Mouse (Mus musculus) heart, embryonic 15.5 days (tissue): ENCODE results near the gene Tmem150c. TPM values are rescaled to one million over a fixed set of nuclear protein-coding genes. Genes with fewer than 3 reads are reported as not detected.

Experiments used
- ATAC-seq: fragments of 200-750 bp; cut with Nextera tagmentation; replicated peaks from 2 replicates; pipeline ENCODE4 v1.8.0; 2017; ENCODE audit warnings: low read depth, moderate TSS enrichment; ENCODE audit not compliant: insufficient number of reproducible peaks, insufficient read depth, low FRiP score
- H3K27ac ChIP-seq: fragments of 300-500 bp; sonication (generic); 2 replicates; pipeline ENCODE4 v1.5.1; 2015; ENCODE audit warnings: mild to moderate bottlenecking, inconsistent platforms
- H3K27me3 ChIP-seq: fragments of 300-500 bp; sonication (generic); 2 replicates; pipeline ENCODE4 v1.6.1; 2015; ENCODE audit warnings: inconsistent platforms
- H3K36me3 ChIP-seq: fragments of 300-500 bp; sonication (generic); 2 replicates; pipeline ENCODE4 v1.6.1; 2015; ENCODE audit warnings: mild to moderate bottlenecking, inconsistent platforms
- H3K4me1 ChIP-seq: fragments of 300-500 bp; sonication (generic); replicated peaks from 2 replicates; pipeline ENCODE4 v1.6.1; 2015; ENCODE audit warnings: inconsistent platforms
- H3K4me2 ChIP-seq: fragments of 300-500 bp; sonication (generic); 2 replicates; pipeline ENCODE4 v1.6.1; 2015; ENCODE audit warnings: inconsistent platforms, mild to moderate bottlenecking, moderate library complexity
- H3K4me3 ChIP-seq: fragments of 300-500 bp; sonication (generic); 2 replicates; pipeline ENCODE4 v1.5.1; 2015; ENCODE audit warnings: mild to moderate bottlenecking, inconsistent platforms
- H3K9ac ChIP-seq: fragments of 300-500 bp; sonication (generic); 2 replicates; pipeline ENCODE4 v1.6.1; 2015; ENCODE audit warnings: mild to moderate bottlenecking, inconsistent platforms
- H3K9me3 ChIP-seq: fragments of 300-500 bp; sonication (generic); replicated peaks from 2 replicates; pipeline ENCODE4 v1.6.1; 2016; ENCODE audit warnings: inconsistent platforms
- WGBS: fragments of 180-500 bp; shearing (Covaris S2); methylation state at CpG from one replicate; pipeline ENCODE4 v1.1.7; 2015; ENCODE audit warnings: mixed read lengths; 5-methylcytosine and 5-hydroxymethylcytosine counted together
- polyA plus RNA-seq: library from polyadenylated mRNA; unstranded; fragments of >200 nt; fragmentation: Nextera tagmentation; extraction: Ambion mirVana; gene quantifications from 2 replicates; pipeline ENCODE4 v1.2.1, GENCODE M21; 2015

Tmem150c gene
- polyA plus RNA-seq, 1 experiment from 2014 or later, result 2.0 TPM

DNA sequence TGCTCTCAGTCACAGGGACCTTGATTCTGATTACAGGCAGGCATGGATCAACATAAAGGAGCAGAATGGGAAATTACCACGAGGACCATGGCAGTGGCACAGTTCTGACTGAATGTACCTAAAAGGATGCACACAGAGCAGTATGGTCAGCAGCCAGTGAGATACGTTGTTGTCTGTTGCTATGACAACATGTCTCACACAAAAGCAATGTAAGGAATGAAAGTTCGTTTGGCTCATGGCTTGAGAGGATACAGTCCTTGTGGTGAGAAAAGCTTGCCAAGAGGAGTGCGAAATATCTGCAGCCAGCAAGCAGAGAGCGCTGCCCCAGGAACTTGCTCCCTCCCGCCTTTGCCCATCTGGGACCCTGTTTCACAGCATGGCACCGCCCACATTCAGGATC, 36.3 kb downstream of the Tmem150c start:
- Histone ChIP-seq H3K9me3 (no peaks in the 10 kb centered on the region), H3K27me3 (peaks cover 22% of the 10 kb centered on the region), H3K9ac (no peak overlapping the region), H3K4me3 (no peak overlapping the region), H3K36me3 (no peaks in the 10 kb centered on the region), H3K27ac (no peak overlapping the region), H3K4me1 (0 out of 2 replicates have a peak, but pooled peaks cover 5% of the 10 kb centered on the region), H3K4me2 (no peak overlapping the region)
- no peak for ATAC-seq
- WGBS, result 52% methylated on average over 7 of the region's 7 CpGs

DNA sequence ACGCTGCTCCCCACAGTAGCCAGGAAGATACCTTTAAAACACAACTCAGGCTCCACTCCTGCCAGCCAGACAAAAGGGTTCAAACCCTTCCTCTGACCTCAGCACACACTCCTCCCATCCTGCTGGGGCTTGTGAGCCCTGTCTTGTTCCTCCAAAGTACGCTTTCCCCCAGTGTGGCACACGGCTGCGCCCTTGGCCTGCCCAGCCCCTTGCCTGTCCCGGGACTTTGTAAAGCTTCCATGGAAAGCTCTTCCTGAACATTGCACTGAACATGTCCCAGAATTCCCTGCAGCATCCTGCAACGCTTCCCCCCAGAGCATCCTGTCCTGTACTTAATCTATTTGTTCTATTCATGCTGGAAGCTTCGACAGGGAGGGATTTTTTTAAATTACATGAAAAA, 38.4 kb downstream of the Tmem150c start:
- no peaks in the 10 kb centered on the region for H3K9me3 ChIP-seq
- ATAC-seq, result no peak
- peaks cover 22% of the 10 kb centered on the region for H3K27me3 ChIP-seq
- no peak overlapping the region for H3K9ac ChIP-seq
- WGBS, result 56% methylated on average over 7 of the region's 7 CpGs
- 0 out of 2 replicates have a peak, but pooled peaks cover 5% of the 10 kb centered on the region for H3K4me1 ChIP-seq
- H3K27ac ChIP-seq, result no peak overlapping the region
- H3K4me2 ChIP-seq, result peak overlapping the region; percentile 22; the same call in 1 of the 2 replicates
- no peaks in the 10 kb centered on the region for H3K36me3 ChIP-seq
- no peak overlapping the region for H3K4me3 ChIP-seq

DNA sequence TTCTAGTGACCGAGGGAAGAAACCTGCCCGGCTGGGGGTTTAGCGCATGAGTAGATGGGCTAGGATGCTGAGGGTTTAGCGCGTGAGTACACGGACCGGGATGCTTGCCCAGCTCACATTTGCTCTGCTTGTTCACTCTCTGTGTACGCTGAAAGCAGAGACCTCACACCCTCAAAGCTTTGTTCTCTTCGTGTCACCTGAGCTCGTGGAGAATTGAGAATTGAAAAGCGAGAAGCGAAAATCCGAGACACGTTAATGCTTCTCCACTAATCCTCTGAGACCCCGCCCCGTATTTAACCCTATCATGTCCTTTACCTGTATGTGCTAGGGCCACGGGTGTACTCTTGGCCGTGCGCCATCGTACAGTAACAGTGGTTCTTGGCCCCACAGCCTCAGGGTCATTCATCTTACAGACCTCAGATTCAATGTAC, 38.9 kb downstream of the Tmem150c start:
- H3K4me1 ChIP-seq, result 0 out of 2 replicates have a peak, but pooled peaks cover 5% of the 10 kb centered on the region
- H3K36me3 ChIP-seq, result no peaks in the 10 kb centered on the region
- 0 out of 2 replicates have a peak overlapping the region, but pooled peaks have one; percentile 5 for H3K4me3 ChIP-seq
- H3K9ac ChIP-seq, result no peak overlapping the region
- no peak for ATAC-seq
- peaks cover 22% of the 10 kb centered on the region for H3K27me3 ChIP-seq
- no peak overlapping the region for H3K27ac ChIP-seq
- peak overlapping the region; percentile 22 for H3K4me2 ChIP-seq
- WGBS, result 8% methylated on average over 20 of the region's 20 CpGs
- no peaks in the 10 kb centered on the region for H3K9me3 ChIP-seq

DNA sequence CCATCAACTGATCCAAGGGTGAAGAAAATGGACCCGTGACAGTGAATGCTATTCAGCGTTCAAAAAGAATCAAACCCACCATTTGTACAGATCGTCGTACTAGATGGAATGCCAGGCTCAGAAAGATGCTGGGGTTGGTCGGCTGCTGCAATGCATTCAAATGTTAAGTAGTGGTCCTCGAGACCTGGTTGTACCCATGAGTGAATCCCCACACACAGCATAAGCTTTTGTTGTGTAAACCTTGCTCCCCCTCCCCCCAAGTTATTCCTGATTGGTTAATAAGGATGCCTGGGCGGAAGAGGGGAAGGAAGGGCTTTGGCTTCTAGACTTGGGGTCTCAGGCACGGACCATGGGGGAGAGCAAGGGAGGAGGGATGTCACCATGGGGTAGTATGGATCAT, 40.3 kb downstream of the Tmem150c start:
- no peaks in the 10 kb centered on the region for H3K9me3 ChIP-seq
- no peak overlapping the region for H3K4me2 ChIP-seq
- ATAC-seq, result no peak
- 0 out of 2 replicates have a peak, but pooled peaks cover 5% of the 10 kb centered on the region for H3K4me1 ChIP-seq
- H3K4me3 ChIP-seq, result no peak overlapping the region
- WGBS, result 53% methylated on average over 8 of the region's 8 CpGs
- no peak overlapping the region for H3K27ac ChIP-seq
- no peak overlapping the region for H3K9ac ChIP-seq
- peaks cover 24% of the 10 kb centered on the region for H3K27me3 ChIP-seq
- H3K36me3 ChIP-seq, result no peaks in the 10 kb centered on the region

DNA sequence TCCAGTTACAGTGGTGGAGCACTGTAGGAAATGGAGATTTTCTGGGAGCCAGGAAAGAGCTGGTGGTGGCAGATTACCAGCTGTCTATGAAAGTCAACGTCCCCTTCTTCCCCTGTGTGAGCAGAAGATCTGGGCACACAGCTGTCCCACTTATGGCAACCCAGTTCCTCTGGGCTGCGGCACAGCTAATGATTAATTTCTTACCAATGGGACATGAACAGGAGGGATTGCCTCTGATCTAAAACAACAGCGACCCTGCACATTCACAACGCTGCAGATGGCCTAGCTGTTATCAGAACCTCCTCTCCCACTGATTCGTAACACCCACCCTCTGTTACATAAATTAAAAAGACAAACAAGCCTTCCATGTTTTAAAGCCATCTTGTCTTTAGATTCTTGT, 46.2 kb downstream of the Tmem150c start:
- H3K36me3 ChIP-seq, result no peaks in the 10 kb centered on the region
- H3K27me3 ChIP-seq, result 0 out of 2 replicates have a peak, but pooled peaks cover 3% of the 10 kb centered on the region
- H3K9ac ChIP-seq, result no peak overlapping the region
- H3K4me3 ChIP-seq, result no peak overlapping the region
- H3K4me1 ChIP-seq, result 0 out of 2 replicates have a peak, but pooled peaks cover 5% of the 10 kb centered on the region
- no peaks in the 10 kb centered on the region for H3K9me3 ChIP-seq
- 51% methylated on average over 5 of the region's 5 CpGs for WGBS
- no peak overlapping the region for H3K27ac ChIP-seq
- H3K4me2 ChIP-seq, result no peak overlapping the region
- no peak for ATAC-seq

DNA sequence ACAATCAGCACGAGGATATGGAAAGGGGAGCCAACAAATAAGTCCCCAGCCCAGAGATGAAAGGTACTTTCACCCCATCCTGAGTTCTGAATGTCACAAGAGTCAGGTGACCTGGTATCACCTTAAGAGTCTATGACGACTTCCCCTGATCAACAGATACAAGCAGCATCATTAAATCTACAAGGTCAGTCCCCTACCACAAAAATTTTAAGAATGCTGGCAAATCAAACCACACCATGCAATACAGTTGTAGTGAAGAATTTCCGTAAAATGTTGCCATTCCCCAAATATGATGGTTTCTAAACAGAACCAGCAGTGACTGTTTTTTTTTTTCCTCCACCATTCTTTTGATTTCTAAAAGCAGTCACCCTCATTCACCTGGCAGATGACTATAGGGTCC, 49.0 kb downstream of the Tmem150c start:
- no peak overlapping the region for H3K4me3 ChIP-seq
- H3K4me2 ChIP-seq, result no peak overlapping the region
- H3K36me3 ChIP-seq, result no peaks in the 10 kb centered on the region
- H3K9me3 ChIP-seq, result no peaks in the 10 kb centered on the region
- 0 out of 2 replicates have a peak, but pooled peaks cover 3% of the 10 kb centered on the region for H3K27me3 ChIP-seq
- 0 out of 2 replicates have a peak, but pooled peaks cover 5% of the 10 kb centered on the region for H3K4me1 ChIP-seq
- WGBS, result 62% methylated on average over 3 of the region's 3 CpGs
- H3K9ac ChIP-seq, result no peak overlapping the region
- no peak for ATAC-seq
- H3K27ac ChIP-seq, result no peak overlapping the region

DNA sequence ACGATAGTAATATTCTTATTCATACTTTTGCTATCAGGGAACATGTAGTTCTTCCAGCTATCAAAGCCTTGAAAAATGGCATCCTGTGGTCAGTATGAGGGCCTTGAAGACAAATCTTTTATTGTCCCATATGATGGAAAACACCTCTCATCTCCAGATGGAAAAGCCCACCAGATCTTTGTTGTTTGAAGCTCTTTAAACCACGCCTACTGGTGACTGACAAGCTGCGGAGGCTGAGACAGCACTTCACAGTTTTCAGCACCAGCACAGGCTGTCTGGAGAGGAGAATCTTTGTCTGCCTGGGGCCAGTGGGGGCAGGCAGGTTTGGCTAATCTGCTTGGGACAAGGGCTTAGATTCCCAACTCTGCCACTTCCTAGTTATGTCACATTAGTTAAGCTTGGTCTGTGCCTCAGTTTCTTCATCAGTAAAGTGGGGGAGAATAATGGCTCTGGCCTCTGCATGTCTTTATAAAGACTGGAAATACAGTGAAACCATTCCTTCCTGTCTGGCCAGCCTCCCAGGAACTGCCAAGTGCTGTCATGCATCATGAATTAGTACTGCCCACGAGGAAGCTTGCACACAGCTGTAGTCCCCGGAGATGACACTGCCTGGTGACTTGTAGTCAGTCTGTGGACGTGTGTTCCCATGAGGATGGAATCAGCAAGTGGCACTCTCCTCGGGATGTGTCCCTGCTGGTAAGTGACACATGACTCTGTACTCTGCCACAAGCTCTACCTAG, 49.9 kb downstream of the Tmem150c start:
- H3K4me2 ChIP-seq, result no peak overlapping the region
- H3K4me3 ChIP-seq, result no peak overlapping the region
- H3K4me1 ChIP-seq, result 0 out of 2 replicates have a peak, but pooled peaks cover 5% of the 10 kb centered on the region
- H3K27ac ChIP-seq, result no peak overlapping the region
- ATAC-seq, result no peak
- no peaks in the 10 kb centered on the region for H3K36me3 ChIP-seq
- H3K9me3 ChIP-seq, result no peaks in the 10 kb centered on the region
- 0 out of 2 replicates have a peak, but pooled peaks cover 1% of the 10 kb centered on the region for H3K27me3 ChIP-seq
- WGBS, result 35% methylated on average over 7 of the region's 7 CpGs
- no peak overlapping the region for H3K9ac ChIP-seq

DNA sequence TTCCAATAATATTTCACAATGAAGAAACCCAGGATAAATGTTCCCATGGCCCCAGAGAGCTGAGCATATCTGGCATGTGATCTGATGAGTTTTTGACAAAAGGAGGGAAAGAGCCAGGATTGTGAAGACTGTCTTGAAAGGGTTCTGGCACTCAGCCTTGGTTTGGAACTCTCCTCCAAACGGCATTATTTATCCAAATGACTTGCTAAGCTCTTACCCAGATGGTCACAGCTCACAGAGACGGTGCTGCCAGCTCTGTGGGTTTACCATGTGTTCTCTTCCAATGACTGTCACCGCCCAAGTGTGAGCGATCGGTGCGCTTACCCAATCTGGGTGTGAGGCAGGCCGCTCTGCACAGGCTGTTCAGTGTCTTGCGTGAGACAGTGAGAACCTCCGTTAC, 50.7 kb downstream of the Tmem150c start:
- whole genome bisulfite sequencing, result 70% methylated on average over 9 of the region's 9 CpGs
- H3K4me2 ChIP-seq, result no peak overlapping the region

DNA sequence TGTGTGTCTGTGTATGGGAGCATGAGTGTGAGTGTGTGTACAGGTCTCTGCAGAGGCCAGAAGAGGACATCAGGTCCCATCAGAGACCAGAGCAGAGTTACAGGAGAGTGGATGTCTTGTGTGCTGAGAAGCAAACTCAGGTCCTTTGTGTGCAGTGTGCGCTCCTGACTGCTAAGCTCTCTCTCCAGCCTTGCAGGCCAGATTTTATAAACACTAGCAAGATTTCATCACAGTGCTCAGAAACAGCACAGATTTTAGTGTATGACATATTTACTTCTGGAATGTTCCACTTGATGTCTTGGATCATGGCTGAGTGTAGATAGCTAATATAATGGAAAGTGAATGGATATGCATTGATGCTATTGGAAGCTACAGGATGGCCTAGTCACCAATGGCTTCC, 57.2 kb downstream of the Tmem150c start:
- Histone ChIP-seq H3K4me1 (no peaks in the 10 kb centered on the region), H3K4me3 (no peak overlapping the region), H3K36me3 (no peaks in the 10 kb centered on the region), H3K27ac (no peak overlapping the region), H3K9ac (no peak overlapping the region), H3K4me2 (no peak overlapping the region), H3K27me3 (no peaks in the 10 kb centered on the region), H3K9me3 (no peaks in the 10 kb centered on the region)
- 83% methylated on average over 1 of the region's 1 CpGs for WGBS
- ATAC-seq, result no peak

More for the DNA sequence above, 50.7 kb downstream of the Tmem150c start:
- no peak for ATAC-seq
- no peaks in the 10 kb centered on the region for H3K27me3 ChIP-seq
- 0 out of 2 replicates have a peak, but pooled peaks cover 5% of the 10 kb centered on the region for H3K4me1 ChIP-seq
- no peaks in the 10 kb centered on the region for H3K9me3 ChIP-seq
- H3K4me3 ChIP-seq, result no peak overlapping the region
- no peak overlapping the region for H3K27ac ChIP-seq
- no peak overlapping the region for H3K9ac ChIP-seq
- no peaks in the 10 kb centered on the region for H3K36me3 ChIP-seq

DNA sequence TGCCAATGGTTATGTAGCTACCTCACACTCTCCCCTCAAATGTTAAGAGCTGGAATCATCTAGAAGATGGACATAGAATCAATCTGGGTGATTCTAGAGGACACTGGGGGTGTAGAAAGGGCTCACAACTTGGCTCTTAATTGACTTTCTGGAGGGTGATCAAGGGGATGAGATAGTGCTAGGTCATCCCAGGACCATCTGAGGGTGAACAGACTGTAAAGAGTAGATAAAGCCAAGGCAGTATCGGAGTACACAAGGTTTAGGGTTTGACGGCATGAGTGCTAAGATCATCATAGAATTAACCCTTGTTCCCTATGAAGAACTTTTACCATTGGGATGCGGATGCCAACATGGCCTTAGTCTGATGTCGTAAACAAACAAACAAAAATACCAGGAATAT, 61.6 kb downstream of the Tmem150c start:
- no peaks in the 10 kb centered on the region for H3K4me1 ChIP-seq
- H3K27me3 ChIP-seq, result no peaks in the 10 kb centered on the region
- H3K36me3 ChIP-seq, result no peaks in the 10 kb centered on the region
- 90% methylated on average over 4 of the region's 4 CpGs for WGBS
- no peak for ATAC-seq
- H3K27ac ChIP-seq, result no peak overlapping the region
- H3K4me3 ChIP-seq, result no peak overlapping the region
- H3K4me2 ChIP-seq, result no peak overlapping the region
- H3K9ac ChIP-seq, result no peak overlapping the region
- H3K9me3 ChIP-seq, result no peaks in the 10 kb centered on the region

DNA sequence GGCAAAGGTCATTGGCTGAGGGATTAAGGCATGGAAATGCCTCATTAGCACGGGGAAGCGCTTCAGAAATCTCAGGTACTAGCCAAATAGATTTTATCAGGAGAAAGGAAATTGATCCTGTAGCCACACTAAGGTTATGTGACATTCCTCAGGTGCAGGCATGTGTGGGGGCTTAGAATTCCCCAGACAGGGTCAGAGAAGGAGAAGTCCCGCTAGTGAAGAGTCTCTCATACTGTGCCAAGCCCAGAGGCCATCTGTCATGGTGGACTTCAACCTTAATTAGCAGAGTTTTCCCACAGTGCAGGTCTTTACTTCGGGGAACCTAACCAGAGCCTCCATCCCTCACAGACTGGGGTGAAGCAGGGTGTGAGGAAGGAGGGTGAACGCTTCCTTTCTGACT, 62.7 kb downstream of the Tmem150c start:
- H3K9ac ChIP-seq, result no peak overlapping the region
- WGBS, result 56% methylated on average over 5 of the region's 5 CpGs
- no peak for ATAC-seq
- H3K4me2 ChIP-seq, result no peak overlapping the region
- no peaks in the 10 kb centered on the region for H3K9me3 ChIP-seq
- H3K4me1 ChIP-seq, result no peaks in the 10 kb centered on the region
- H3K36me3 ChIP-seq, result no peaks in the 10 kb centered on the region
- H3K4me3 ChIP-seq, result no peak overlapping the region
- no peaks in the 10 kb centered on the region for H3K27me3 ChIP-seq
- H3K27ac ChIP-seq, result no peak overlapping the region

DNA sequence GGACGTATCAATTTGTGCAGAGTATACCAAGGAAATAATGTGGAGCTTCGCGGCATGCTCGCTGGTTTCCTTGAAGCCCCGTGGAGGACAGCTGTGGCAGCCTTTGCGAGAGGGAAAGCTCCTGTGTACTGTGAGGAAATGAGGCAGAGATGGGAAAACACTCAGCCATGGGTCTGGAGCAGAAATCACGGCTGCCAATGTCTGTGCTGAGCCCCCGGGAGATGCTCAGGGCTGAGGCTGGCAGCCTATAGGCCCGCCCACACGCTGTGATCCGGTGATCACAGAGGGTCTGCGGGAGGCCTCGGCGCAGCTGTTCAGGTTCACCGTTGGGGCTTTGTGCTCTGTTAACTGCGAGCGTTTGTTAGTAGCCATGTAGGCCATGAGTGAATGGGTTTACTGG, 68.0 kb downstream of the Tmem150c start:
- Histone ChIP-seq H3K4me3 (no peak overlapping the region), H3K36me3 (no peaks in the 10 kb centered on the region), H3K4me2 (peak overlapping the region; percentile 38), H3K9me3 (no peaks in the 10 kb centered on the region), H3K9ac (no peak overlapping the region), H3K27ac (no peak overlapping the region), H3K27me3 (no peaks in the 10 kb centered on the region), H3K4me1 (peaks cover 14% of the 10 kb centered on the region)
- no peak for ATAC-seq
- WGBS, result 19% methylated on average over 17 of the region's 17 CpGs
